Mouse (Mus musculus) embryonic facial prominence, embryonic 14.5 days (tissue): ENCODE measurements around the gene Lmna. TPM values are rescaled to one million over a fixed set of nuclear protein-coding genes. Genes with fewer than 3 reads are reported as not detected.

Experiments used
- ATAC-seq: fragments of 200-750 bp; cut with Nextera tagmentation; 2 replicates; pipeline ENCODE4 v1.8.0; 2017; ENCODE audit warnings: low read depth, moderate number of reproducible peaks, moderate TSS enrichment
- DNase-seq: peaks from one replicate; pipeline ENCODE4 v3.0.0-alpha.2; 2015; ENCODE audit warnings: low spot score
- H3K27ac ChIP-seq: fragments of 300-500 bp; sonication (generic); replicated peaks from 2 replicates; pipeline ENCODE4 v1.5.1; 2014; ENCODE audit warnings: low read depth, mild to moderate bottlenecking, low read length, moderate library complexity
- H3K27me3 ChIP-seq: fragments of 300-500 bp; sonication (generic); replicated peaks from 2 replicates; pipeline ENCODE4 v1.6.1; 2014; ENCODE audit warnings: low read length; ENCODE audit not compliant: control insufficient read depth, insufficient read depth
- H3K36me3 ChIP-seq: fragments of 300-500 bp; sonication (generic); 2 replicates; pipeline ENCODE4 v1.6.1; 2014; ENCODE audit warnings: low read length, mixed read lengths; ENCODE audit not compliant: control insufficient read depth, insufficient read depth
- H3K4me1 ChIP-seq: fragments of 300-500 bp; sonication (generic); 2 replicates; pipeline ENCODE4 v1.6.1; 2014; ENCODE audit warnings: antibody characterized with exemption, low read length; ENCODE audit not compliant: control insufficient read depth, insufficient read depth
- H3K4me2 ChIP-seq: fragments of 300-500 bp; sonication (generic); 2 replicates; pipeline ENCODE4 v1.6.1; 2014; ENCODE audit warnings: low read depth, mild to moderate bottlenecking, low read length, moderate library complexity, mixed read lengths
- H3K4me3 ChIP-seq: fragments of 300-500 bp; sonication (generic); 2 replicates; pipeline ENCODE4 v1.5.1; 2014; ENCODE audit warnings: low read depth, mild to moderate bottlenecking, low read length
- H3K9ac ChIP-seq: fragments of 300-500 bp; sonication (generic); 2 replicates; pipeline ENCODE4 v1.6.1; 2014; ENCODE audit warnings: low read depth, mild to moderate bottlenecking, low read length, moderate library complexity, mixed read lengths
- H3K9me3 ChIP-seq: fragments of 300-500 bp; sonication (generic); 2 replicates; pipeline ENCODE4 v1.6.1; 2016; ENCODE audit warnings: low read length; ENCODE audit not compliant: control insufficient read depth
- WGBS: fragments of 180-500 bp; shearing (Covaris S2); extraction: QIAGEN DNeasy Blood & Tissue Kit; methylation state at CpG from one replicate; pipeline ENCODE4 v1.1.7; 2014; 5-methylcytosine and 5-hydroxymethylcytosine counted together
- polyA plus RNA-seq: library from polyadenylated mRNA; unstranded; fragments of >200 nt; fragmentation: Nextera tagmentation; extraction: Ambion mirVana; gene quantifications from 2 replicates; pipeline ENCODE4 v1.2.1, GENCODE M21; 2014

Lmna gene
- polyA plus RNA-seq, 1 experiment from 2014 or later = 482 TPM

GRCm38 (mm10) chr3:88542486-88542885, 32.7 kb upstream of the Lmna start:
- no peak overlapping the region for H3K4me2 ChIP-seq
- no peak for DNase-seq
- ATAC-seq = no peak
- WGBS = 49% methylated on average over 4 of the region's 4 CpGs
- H3K4me1 ChIP-seq = peaks cover 12% of the 10 kb centered on the region
- no peaks in the 10 kb centered on the region for H3K9me3 ChIP-seq
- peak overlapping the region; percentile 44; the same call in 1 of the 2 replicates for H3K27ac ChIP-seq
- H3K4me3 ChIP-seq = no peak overlapping the region
- no peaks in the 10 kb centered on the region for H3K27me3 ChIP-seq
- H3K36me3 ChIP-seq = peaks cover 39% of the 10 kb centered on the region
- H3K9ac ChIP-seq = no peak overlapping the region

- DNase-seq (no peak), ATAC-seq (no peak; the same call in 1 of the 2 replicates)
- Histone ChIP-seq H3K27me3 (no peaks in the 10 kb centered on the region), H3K27ac (peak overlapping the region; percentile 44), H3K4me2 (no peak overlapping the region), H3K9me3 (no peaks in the 10 kb centered on the region), H3K36me3 (peaks cover 45% of the 10 kb centered on the region), H3K4me1 (peaks cover 19% of the 10 kb centered on the region), H3K4me3 (no peak overlapping the region), H3K9ac (no peak overlapping the region)
- WGBS = 57% methylated on average over 6 of the region's 7 CpGs
Observed at GRCm38 (mm10) chr3:88541622-88542401, 32.1 kb upstream of the Lmna start.

GRCm38 (mm10) chr3:88540085-88540484, 30.3 kb upstream of the Lmna start:
- DNase-seq (no peak), ATAC-seq (no peak)
- Histone ChIP-seq H3K27ac (peak overlapping the region; percentile 63), H3K4me3 (no peak overlapping the region), H3K27me3 (no peaks in the 10 kb centered on the region), H3K9ac (no peak overlapping the region), H3K4me2 (no peak overlapping the region), H3K4me1 (peaks cover 36% of the 10 kb centered on the region), H3K36me3 (peaks cover 62% of the 10 kb centered on the region), H3K9me3 (no peaks in the 10 kb centered on the region)
- WGBS = 50% methylated on average over 5 of the region's 5 CpGs

GRCm38 (mm10) chr3:88539397-88539796, 29.6 kb upstream of the Lmna start:
- 0 out of 2 replicates have a peak overlapping the region, but pooled peaks have one; percentile 35 for H3K9ac ChIP-seq
- H3K27me3 ChIP-seq = no peaks in the 10 kb centered on the region
- WGBS = 8% methylated on average over 3 of the region's 3 CpGs
- ATAC-seq (0 out of 2 replicates have a peak, but pooled peaks have one; percentile 15), DNase-seq (peak; percentile 68)
- peaks cover 43% of the 10 kb centered on the region for H3K4me1 ChIP-seq
- no peaks in the 10 kb centered on the region for H3K9me3 ChIP-seq
- H3K4me3 ChIP-seq = no peak overlapping the region
- peak overlapping the region; percentile 14; the same call in 1 of the 2 replicates for H3K4me2 ChIP-seq
- peak overlapping the region; percentile 63 for H3K27ac ChIP-seq
- peaks cover 64% of the 10 kb centered on the region for H3K36me3 ChIP-seq

GRCm38 (mm10) chr3:88538271-88539145, 28.8 kb upstream of the Lmna start:
- H3K4me3 ChIP-seq = no peak overlapping the region
- ATAC-seq (no peak), DNase-seq (no peak)
- peaks cover 47% of the 10 kb centered on the region for H3K4me1 ChIP-seq
- H3K4me2 ChIP-seq = no peak overlapping the region
- no peak overlapping the region for H3K27ac ChIP-seq
- H3K9ac ChIP-seq = peak overlapping the region; percentile 41; the same call in 1 of the 2 replicates
- peaks cover 65% of the 10 kb centered on the region for H3K36me3 ChIP-seq
- 23% methylated on average over 9 of the region's 9 CpGs for WGBS
- H3K27me3 ChIP-seq = no peaks in the 10 kb centered on the region
- no peaks in the 10 kb centered on the region for H3K9me3 ChIP-seq

- 64% methylated on average over 5 of the region's 6 CpGs for WGBS
- Histone ChIP-seq H3K36me3 (peaks cover 65% of the 10 kb centered on the region), H3K9me3 (no peaks in the 10 kb centered on the region), H3K27ac (peak overlapping the region; percentile 62), H3K4me2 (peak overlapping the region; percentile 74), H3K4me3 (peak overlapping the region; percentile 78), H3K4me1 (peaks cover 47% of the 10 kb centered on the region), H3K27me3 (no peaks in the 10 kb centered on the region), H3K9ac (peak overlapping the region; percentile 98)
- DNase-seq (no peak), ATAC-seq (no peak)
Observed at GRCm38 (mm10) chr3:88537146-88537545, 27.4 kb upstream of the Lmna start.

GRCm38 (mm10) chr3:88536103-88536930, 26.6 kb upstream of the Lmna start:
- 3% methylated on average over 47 of the region's 64 CpGs for WGBS
- H3K36me3 ChIP-seq = peaks cover 61% of the 10 kb centered on the region
- ATAC-seq = 0 out of 2 replicates have a peak, but pooled peaks have one; percentile 10

GRCm38 (mm10) chr3:88535527-88535926, 25.8 kb upstream of the Lmna start:
- H3K27me3 ChIP-seq = no peaks in the 10 kb centered on the region
- peaks cover 47% of the 10 kb centered on the region for H3K4me1 ChIP-seq
- H3K36me3 ChIP-seq = peaks cover 53% of the 10 kb centered on the region
- WGBS = 27% methylated on average over 4 of the region's 4 CpGs
- no peak for DNase-seq
- H3K4me2 ChIP-seq = peak overlapping the region; percentile 74
- no peak for ATAC-seq
- peak overlapping the region; percentile 78 for H3K4me3 ChIP-seq
- H3K9me3 ChIP-seq = no peaks in the 10 kb centered on the region
- H3K27ac ChIP-seq = 0 out of 2 replicates have a peak overlapping the region, but pooled peaks have one; percentile 62
- H3K9ac ChIP-seq = peak overlapping the region; percentile 98

More at GRCm38 (mm10) chr3:88536103-88536930, 26.6 kb upstream of the Lmna start:
- H3K27me3 ChIP-seq = no peaks in the 10 kb centered on the region
- H3K4me3 ChIP-seq = peak overlapping the region; percentile 78
- peak overlapping the region; percentile 98 for H3K9ac ChIP-seq
- peak overlapping the region; percentile 62 for H3K27ac ChIP-seq
- H3K4me1 ChIP-seq = peaks cover 47% of the 10 kb centered on the region
- H3K9me3 ChIP-seq = no peaks in the 10 kb centered on the region
- H3K4me2 ChIP-seq = peak overlapping the region; percentile 74
- DNase-seq = peak; percentile 89
